In the genomic region with DNA sequence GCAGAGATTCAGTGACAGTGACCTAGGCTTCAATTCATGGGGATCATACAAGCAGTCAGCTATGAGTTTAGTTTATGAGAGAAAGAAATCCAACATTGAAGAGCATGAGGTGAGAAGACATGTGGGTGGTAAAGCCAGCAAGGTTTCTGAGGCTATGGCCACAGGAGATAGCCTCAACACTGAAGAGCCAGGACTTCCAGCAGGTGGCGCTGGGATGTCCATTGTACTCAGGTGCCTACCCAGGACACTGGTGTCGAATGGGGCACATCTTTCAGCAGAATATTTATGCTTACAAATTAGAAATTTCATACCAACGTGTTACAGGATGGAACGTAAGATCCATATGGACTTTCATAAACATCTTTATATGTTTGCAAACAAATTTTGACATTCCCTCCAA, we compare ENCODE assay signal across 10 mouse cellular contexts. TPM values are rescaled to one million over a fixed set of nuclear protein-coding genes. Genes with fewer than 3 reads are reported as not detected.
DNase-seq lines count a peak whose midpoint lies in the region; ATAC-seq and TF ChIP-seq lines count a peak whose summit lies in the region.
"Had no signal": no experiment of that assay in that cellular context is flagged by ENCODE, and none has a peak within 500 bp of the region (broad histone marks: within the 10 kb centered on the region; RNA-seq: fewer than 3 reads in every experiment).

No protein-coding gene starts in this region.

- 19% methylated on average over 4 of the region's 4 CpGs for WGBS in hindbrain, embryonic 11.5 days
- 29% methylated on average over 4 of the region's 4 CpGs for WGBS in hindbrain, embryonic 12.5 days
- 28% methylated on average over 4 of the region's 4 CpGs for WGBS in embryonic facial prominence, embryonic 11.5 days
- WGBS in limb, embryonic 14.5 days = 29% methylated on average over 4 of the region's 4 CpGs

- no peaks in the 10 kb centered on the region for H3K4me1 ChIP-seq in hindbrain, embryonic 11.5 days (replicated peaks; ENCODE audit: control insufficient read depth, insufficient read depth, low read length)
- no peaks in the 10 kb centered on the region for H3K4me1 ChIP-seq in hindbrain, embryonic 12.5 days
- no peaks in the 10 kb centered on the region for H3K4me1 ChIP-seq in embryonic facial prominence, embryonic 11.5 days (ENCODE audit: control insufficient read depth, insufficient read depth, low read length)
- H3K4me1 ChIP-seq in limb, embryonic 14.5 days (ENCODE audit: control insufficient read depth, insufficient read depth, low read length) = no peaks in the 10 kb centered on the region
- H3K4me1 ChIP-seq: limb, embryonic 12.5 days had no signal

- no peak overlapping the region for H3K27ac ChIP-seq in hindbrain, embryonic 11.5 days (ENCODE audit: low read depth, low read length)
- H3K27ac ChIP-seq in hindbrain, embryonic 12.5 days = no peak overlapping the region
- no peak overlapping the region for H3K27ac ChIP-seq in embryonic facial prominence, embryonic 11.5 days (replicated peaks; ENCODE audit: low read depth, low read length)
- H3K27ac ChIP-seq in limb, embryonic 14.5 days (replicated peaks; ENCODE audit: low read depth, low read length) = no peak overlapping the region
- H3K27ac ChIP-seq: limb, embryonic 12.5 days had no signal

- no peaks in the 10 kb centered on the region for H3K36me3 ChIP-seq in hindbrain, embryonic 11.5 days (ENCODE audit: control insufficient read depth, insufficient read depth, low read length)
- H3K36me3 ChIP-seq in hindbrain, embryonic 12.5 days = no peaks in the 10 kb centered on the region
- H3K36me3 ChIP-seq in embryonic facial prominence, embryonic 11.5 days (replicated peaks; ENCODE audit: control insufficient read depth, insufficient read depth, low read depth, low read length) = no peaks in the 10 kb centered on the region
- no peaks in the 10 kb centered on the region for H3K36me3 ChIP-seq in limb, embryonic 14.5 days (ENCODE audit: control insufficient read depth, insufficient read depth, low read length)
- H3K36me3 ChIP-seq: limb, embryonic 12.5 days had no signal

- no peak overlapping the region for H3K4me3 ChIP-seq in hindbrain, embryonic 11.5 days (ENCODE audit: low read depth, low read length)
- no peak overlapping the region for H3K4me3 ChIP-seq in hindbrain, embryonic 12.5 days
- no peak overlapping the region for H3K4me3 ChIP-seq in embryonic facial prominence, embryonic 11.5 days (ENCODE audit: low read depth, low read length)
- no peak overlapping the region for H3K4me3 ChIP-seq in limb, embryonic 14.5 days (replicated peaks; ENCODE audit: low read length)
- H3K4me3 ChIP-seq: erythroblast, embryonic 14.5 days; limb, embryonic 12.5 days had no signal

- DNase-seq in hindbrain, embryonic 11.5 days (ENCODE audit: low spot score) = peak; percentile 58
- DNase-seq in CD8-positive naive resting alpha-beta T cell, adult 2 months (ENCODE audit: low read depth in 2 of 2, low spot score in 2 of 2) = peak; percentile 14 to 35
- DNase-seq in adrenal gland, postnatal 25 days = peak; percentile 79
- peak; percentile 64 for DNase-seq in embryonic facial prominence, embryonic 11.5 days (ENCODE audit: low spot score)
- DNase-seq in limb, embryonic 14.5 days (ENCODE audit: low spot score) = peak; percentile 37
- DNase-seq in right cerebral cortex, postnatal 14 days = peak; percentile 44
- no peak for DNase-seq in Muller cell, postnatal 12 days (ENCODE audit: inconsistent ontology term)

- no peaks in the 10 kb centered on the region for H3K27me3 ChIP-seq in hindbrain, embryonic 11.5 days (ENCODE audit: control insufficient read depth, insufficient read depth, low read length)
- no peaks in the 10 kb centered on the region for H3K27me3 ChIP-seq in hindbrain, embryonic 12.5 days
- no peaks in the 10 kb centered on the region for H3K27me3 ChIP-seq in embryonic facial prominence, embryonic 11.5 days (ENCODE audit: control insufficient read depth, insufficient read depth, low read length)
- H3K27me3 ChIP-seq in limb, embryonic 14.5 days (ENCODE audit: control insufficient read depth, insufficient read depth, low read length) = no peaks in the 10 kb centered on the region
- H3K27me3 ChIP-seq: limb, embryonic 12.5 days had no signal

- H3K4me2 ChIP-seq in hindbrain, embryonic 11.5 days (replicated peaks; ENCODE audit: low read depth, low read length) = no peak overlapping the region
- H3K4me2 ChIP-seq in hindbrain, embryonic 12.5 days (replicated peaks) = no peak overlapping the region
- no peak overlapping the region for H3K4me2 ChIP-seq in embryonic facial prominence, embryonic 11.5 days (ENCODE audit: low read depth, low read length)
- no peak overlapping the region for H3K4me2 ChIP-seq in limb, embryonic 14.5 days (replicated peaks; ENCODE audit: low read depth, low read length, severe bottlenecking)
- H3K4me2 ChIP-seq: limb, embryonic 12.5 days had no signal

- H3K9me3 ChIP-seq in hindbrain, embryonic 11.5 days (ENCODE audit: control insufficient read depth, low read length) = no peaks in the 10 kb centered on the region
- no peaks in the 10 kb centered on the region for H3K9me3 ChIP-seq in hindbrain, embryonic 12.5 days (replicated peaks)
- no peaks in the 10 kb centered on the region for H3K9me3 ChIP-seq in embryonic facial prominence, embryonic 11.5 days (replicated peaks; ENCODE audit: control insufficient read depth, low read length)
- no peaks in the 10 kb centered on the region for H3K9me3 ChIP-seq in limb, embryonic 14.5 days (ENCODE audit: control insufficient read depth, low read length)
- H3K9me3 ChIP-seq: limb, embryonic 12.5 days had no signal

- ATAC-seq in hindbrain, embryonic 11.5 days (ENCODE audit: low FRiP score) = no peak
- no peak for ATAC-seq in hindbrain, embryonic 12.5 days (ENCODE audit: low FRiP score)
- ATAC-seq in embryonic facial prominence, embryonic 11.5 days (replicated peaks; ENCODE audit: insufficient number of reproducible peaks, low FRiP score, low TSS enrichment, low read depth) = no peak
- ATAC-seq in limb, embryonic 14.5 days (ENCODE audit: low FRiP score, low read depth) = no peak

- no peak for TF ChIP-seq POLR2A in limb, embryonic 14.5 days (IDR thresholded peaks at IDR 0.05; ENCODE audit: borderline replicate concordance, extremely low read depth, insufficient read depth, insufficient read length)

- no peak overlapping the region for H3K9ac ChIP-seq in hindbrain, embryonic 11.5 days (ENCODE audit: low read depth, low read length)
- no peak overlapping the region for H3K9ac ChIP-seq in hindbrain, embryonic 12.5 days
- no peak overlapping the region for H3K9ac ChIP-seq in embryonic facial prominence, embryonic 11.5 days (replicated peaks; ENCODE audit: low read length)
- H3K9ac ChIP-seq in limb, embryonic 14.5 days (ENCODE audit: low read depth, low read length, severe bottlenecking) = no peak overlapping the region
- H3K9ac ChIP-seq: limb, embryonic 12.5 days had no signal

RNA-seq across cellular contexts. Expression of a gene that starts 19.8 kb away (rescaled TPM):
- 0.91 and 1.6 TPM in 2 replicates for polyA plus RNA-seq in hindbrain, embryonic 11.5 days (2014; fragmentation: Nextera tagmentation; extraction: Ambion mirVana)
- 0.61 and 0.76 TPM in 2 replicates for polyA plus RNA-seq in hindbrain, embryonic 12.5 days (2016; fragmentation: Nextera tagmentation; extraction: Ambion mirVana)
- 5.0 and 5.4 TPM in 2 replicates for total RNA-seq in adrenal gland, postnatal 25 days (2021)
- polyA plus RNA-seq in embryonic facial prominence, embryonic 11.5 days (2014; fragmentation: Nextera tagmentation; extraction: Ambion mirVana) = 0.50 and 0.81 TPM in 2 replicates
- 2.4 and 3.8 TPM in 2 replicates for polyA plus RNA-seq in limb, embryonic 14.5 days (2012; rRNA removed)
- 5.9 and 8.4 TPM in 2 replicates for polyA plus RNA-seq in limb, embryonic 14.5 days (2014; fragmentation: Nextera tagmentation; extraction: Ambion mirVana)
- polyA plus RNA-seq: erythroblast, embryonic 14.5 days had no signal

RNA-seq across cellular contexts. Expression of a gene that starts 35.5 kb away (rescaled TPM):
- polyA plus RNA-seq in hindbrain, embryonic 11.5 days (2014; fragmentation: Nextera tagmentation; extraction: Ambion mirVana) = 0.15 and 0.38 TPM in 2 replicates
- polyA plus RNA-seq in hindbrain, embryonic 12.5 days (2016; fragmentation: Nextera tagmentation; extraction: Ambion mirVana) = 0.07 and 0.13 TPM in 2 replicates
- total RNA-seq in adrenal gland, postnatal 25 days (2021) = 0.18 TPM in 1 of 2 replicates, not detected in the other
- polyA plus RNA-seq in embryonic facial prominence, embryonic 11.5 days (2014; fragmentation: Nextera tagmentation; extraction: Ambion mirVana) = 0.22 TPM in 1 of 2 replicates, not detected in the other
- 0.03 and 0.09 TPM in 2 replicates for polyA plus RNA-seq in limb, embryonic 14.5 days (2012; rRNA removed)
- not detected in 2 replicates for polyA plus RNA-seq in limb, embryonic 14.5 days (2014; fragmentation: Nextera tagmentation; extraction: Ambion mirVana)
- polyA plus RNA-seq: erythroblast, embryonic 14.5 days; limb, embryonic 12.5 days had no signal
